Mouse (Mus musculus): ENCODE measurements around the gene Actr6. TPM values are rescaled to one million over a fixed set of nuclear protein-coding genes. Genes with fewer than 3 reads are reported as not detected.

Actr6 gene
- polyA plus RNA-seq (2014; fragmentation: Illumina TruSeq; extraction: RNeasy Lipid Tissue Mini Kit (QIAGEN cat#74804); ENCODE audit: low read depth, low replicate concordance), result 71.1 TPM

GRCm38 (mm10) chr10:89732001-89732794 is at the start of gene Actr6:
TSS of gene Actr6 (minus strand) at chr10:89732295.

GRCm38 (mm10) chr10:89744871-89745665 is 13.0 kb upstream of the Actr6 start, which contains the start of gene Uhrf1bp1l:
TSS of gene Uhrf1bp1l (plus strand) at chr10:89744991.

GRCm38 (mm10) chr10:89686139-89686808 is 45.8 kb downstream of the Actr6 start, which contains the start of gene Scyl2:
TSS of gene Scyl2 (minus strand) at chr10:89686285.

Other genes with a start within 250 kb of the Actr6 start
- gene Nr1h4, start 198.7 kb downstream of the Actr6 start, polyA plus RNA-seq (2014; fragmentation: Illumina TruSeq; extraction: RNeasy Lipid Tissue Mini Kit (QIAGEN cat#74804); ENCODE audit: low read depth, low replicate concordance), result 47.9 TPM
- 0.17 TPM for gene Slc17a8, start 111.0 kb downstream of the Actr6 start, polyA plus RNA-seq (2014; fragmentation: Illumina TruSeq; extraction: RNeasy Lipid Tissue Mini Kit (QIAGEN cat#74804); ENCODE audit: low read depth, low replicate concordance)
- 162 TPM for gene Scyl2, start 46.0 kb downstream of the Actr6 start, polyA plus RNA-seq (2014; fragmentation: Illumina TruSeq; extraction: RNeasy Lipid Tissue Mini Kit (QIAGEN cat#74804); ENCODE audit: low read depth, low replicate concordance)
- 142 TPM for gene Uhrf1bp1l, start 12.7 kb upstream of the Actr6 start, polyA plus RNA-seq (2014; fragmentation: Illumina TruSeq; extraction: RNeasy Lipid Tissue Mini Kit (QIAGEN cat#74804); ENCODE audit: low read depth, low replicate concordance)
- gene Anks1b, start 141.2 kb upstream of the Actr6 start, polyA plus RNA-seq (2014; fragmentation: Illumina TruSeq; extraction: RNeasy Lipid Tissue Mini Kit (QIAGEN cat#74804); ENCODE audit: low read depth, low replicate concordance), result 0.99 TPM